Mouse (Mus musculus) adrenal gland, adult 2 months (tissue): ENCODE data around the gene Ephb3. TPM values are rescaled to one million over a fixed set of nuclear protein-coding genes. Genes with fewer than 3 reads are reported as not detected.

ENCODE experiments used
- DNase-seq: peaks from one replicate; pipeline ENCODE4 v3.0.0; 2021
- microRNA-seq, 2 experiments: library from miRNA; unstranded; fragments of <30 nt; microRNA quantifications; one replicate each; pipeline ENCODE4 v1.2.0; 2021
- polyA plus RNA-seq: library from polyadenylated mRNA; depleted of rRNA; stranded (reverse); fragments of >200 nt; gene quantifications from 2 replicates; pipeline ENCODE4 v1.2.3, GENCODE M21; 2012; rRNA removed
- total RNA-seq, 2 experiments: library from RNA; stranded (reverse); gene quantifications; 2 replicates each; pipeline ENCODE4 v1.2.3; 2021

Gene Ephb3
- total and polyA plus RNA-seq, 3 experiments, result 0.78 to 2.9 (median 1.8) TPM

GRCm38 (mm10) chr16:21246391-21247036, 42.0 kb downstream of the Ephb3 start:
- peak; percentile 45 for DNase-seq

GRCm38 (mm10) chr16:21247037-21247432, 42.5 kb downstream of the Ephb3 start:
- DNase-seq, result no peak

- DNase-seq, result peak; percentile 88
These were observed 43.5 kb downstream of the Ephb3 start for GRCm38 (mm10) chr16:21247871-21248712.

GRCm38 (mm10) chr16:21248713-21249531, 44.4 kb downstream of the Ephb3 start:
- no peak for DNase-seq

GRCm38 (mm10) chr16:21252401-21252955, 47.9 kb downstream of the Ephb3 start:
- DNase-seq, result no peak

- DNase-seq, result no peak
These were observed 51.2 kb downstream of the Ephb3 start for GRCm38 (mm10) chr16:21255574-21256304.

- DNase-seq, result no peak
These were observed 52.2 kb downstream of the Ephb3 start for GRCm38 (mm10) chr16:21256514-21257305.

GRCm38 (mm10) chr16:21265417-21265816, 60.9 kb downstream of the Ephb3 start:
- DNase-seq, result no peak

- DNase-seq, result no peak
These were observed 65.2 kb downstream of the Ephb3 start for GRCm38 (mm10) chr16:21269775-21270174.

GRCm38 (mm10) chr16:21271773-21272247, 67.3 kb downstream of the Ephb3 start:
- no peak for DNase-seq

- no peak for DNase-seq
These were observed 68.2 kb downstream of the Ephb3 start for GRCm38 (mm10) chr16:21272748-21273147.

Small RNA genes lying within 50 kb of the gene (microRNA-seq; reads per million reads assigned to microRNA genes)
- gene Mir7680, result 0 reads per million in 2 experiments

Other genes with a start within 250 kb of the Ephb3 start
- not detected for gene Teddm3, start 50.8 kb upstream of the Ephb3 start, total RNA-seq
- gene Teddm3, start 50.8 kb upstream of the Ephb3 start, polyA plus RNA-seq, result 0.08 and 0.17 TPM in 2 replicates
- gene Vps8, start 218.4 kb downstream of the Ephb3 start, total RNA-seq, result 10 to 100 TPM; 23.6 to 27.1 TPM
- 23.1 and 24.4 TPM in 2 replicates for gene Vps8, start 218.4 kb downstream of the Ephb3 start, polyA plus RNA-seq